Mouse (Mus musculus) testis, adult 2 months (tissue): Measurements from ENCODE around the gene Gm28038. TPM values are rescaled to one million over a fixed set of nuclear protein-coding genes. Genes with fewer than 3 reads are reported as not detected.

Experiments used
- H3K27ac ChIP-seq: fragments of 200-500 bp; 2 replicates; pipeline ENCODE4 v1.5.1; 2012; ENCODE audit warnings: low read depth, low read length; ENCODE audit not compliant: control insufficient read depth, insufficient read depth
- H3K27me3 ChIP-seq: fragments of 200-500 bp; 2 replicates; pipeline ENCODE4 v1.6.1; 2012; ENCODE audit warnings: mild to moderate bottlenecking, low read length, moderate library complexity; ENCODE audit not compliant: control insufficient read depth, insufficient read depth
- H3K36me3 ChIP-seq: fragments of 200-500 bp; 2 replicates; pipeline ENCODE4 v1.6.1; 2012; ENCODE audit warnings: mild to moderate bottlenecking, low read length; ENCODE audit not compliant: control insufficient read depth, insufficient read depth
- H3K4me1 ChIP-seq: fragments of 200-500 bp; 2 replicates; pipeline ENCODE4 v1.6.1; 2012; ENCODE audit warnings: low read length; ENCODE audit not compliant: control insufficient read depth, insufficient read depth
- H3K4me3 ChIP-seq: fragments of 200-500 bp; 2 replicates; pipeline ENCODE4 v1.5.1; 2012; ENCODE audit warnings: low read depth, mild to moderate bottlenecking, low read length, moderate library complexity, mixed read lengths; ENCODE audit not compliant: control insufficient read depth
- CTCF ChIP-seq: fragments of 200-500 bp; IDR thresholded peaks from 2 replicates; pipeline ENCODE4 v1.5.1; 2012; ENCODE audit warnings: low read depth, mild to moderate bottlenecking, inconsistent platforms, low read length, moderate library complexity; ENCODE audit not compliant: control insufficient read depth, insufficient read depth, insufficient replicate concordance
- POLR2A ChIP-seq: fragments of 200-500 bp; IDR thresholded peaks from 2 replicates; pipeline ENCODE4 v1.6.1; 2012; ENCODE audit warnings: low read depth, mild to moderate bottlenecking, inconsistent platforms, low read length, moderate library complexity; ENCODE audit not compliant: control insufficient read depth
- polyA plus RNA-seq: library from polyadenylated mRNA; depleted of rRNA; stranded (reverse); fragments of >200 nt; gene quantifications from 2 replicates; pipeline ENCODE4 v1.2.3, GENCODE M21; 2012

The Gm28038 gene
- polyA plus RNA-seq, 1 experiment: not detected

- H3K4me3 ChIP-seq: no peak overlapping the region
Measured at GRCm38 (mm10) chr2:30263811-30264210, 17.0 kb upstream of the Gm28038 start.

GRCm38 (mm10) chr2:30264671-30265519, 15.9 kb upstream of the Gm28038 start:
- H3K4me3 ChIP-seq: no peak overlapping the region
- H3K27ac ChIP-seq: peak overlapping the region; percentile 12
- TF ChIP-seq CTCF (no peak), POLR2A (no peak)
- H3K4me1 ChIP-seq: peaks cover 3% of the 10 kb centered on the region; the same call in 1 of the 2 replicates
- no peaks in the 10 kb centered on the region for H3K27me3 ChIP-seq
- peaks cover 3% of the 10 kb centered on the region for H3K36me3 ChIP-seq

More at GRCm38 (mm10) chr2:30263811-30264210, 17.0 kb upstream of the Gm28038 start:
- Histone ChIP-seq H3K27ac (no peak overlapping the region), H3K4me1 (peaks cover 3% of the 10 kb centered on the region; the same call in 1 of the 2 replicates), H3K36me3 (peaks cover 3% of the 10 kb centered on the region), H3K27me3 (no peaks in the 10 kb centered on the region)
- TF ChIP-seq POLR2A (no peak), CTCF (no peak)

GRCm38 (mm10) chr2:30265767-30266253, 15.0 kb upstream of the Gm28038 start, which contains the start of gene Phyhd1:
TSS of gene Phyhd1 (plus strand) at chr2:30266203.
- Histone ChIP-seq H3K36me3 (peaks cover 3% of the 10 kb centered on the region), H3K27ac (peak within 1 kb of the TSS; percentile 12), H3K4me1 (peaks cover 3% of the 10 kb centered on the region; the same call in 1 of the 2 replicates), H3K27me3 (no peaks in the 10 kb centered on the region), H3K4me3 (no peak within 1 kb of the TSS)
- TF ChIP-seq POLR2A: no peak
- no peak for TF ChIP-seq CTCF

- no peaks in the 10 kb centered on the region for H3K27me3 ChIP-seq
- no peak overlapping the region for H3K4me3 ChIP-seq
- H3K27ac ChIP-seq: peak overlapping the region; percentile 3
- H3K4me1 ChIP-seq: peaks cover 3% of the 10 kb centered on the region; the same call in 1 of the 2 replicates
- H3K36me3 ChIP-seq: peaks cover 3% of the 10 kb centered on the region
- TF ChIP-seq POLR2A: no peak
- TF ChIP-seq CTCF: no peak
Measured at GRCm38 (mm10) chr2:30266392-30266941, 14.4 kb upstream of the Gm28038 start.

- peaks cover 3% of the 10 kb centered on the region; the same call in 1 of the 2 replicates for H3K4me1 ChIP-seq
- H3K4me3 ChIP-seq: no peak overlapping the region
- no peak for TF ChIP-seq POLR2A
- TF ChIP-seq CTCF: no peak
- H3K36me3 ChIP-seq: peaks cover under 1% of the 10 kb centered on the region; the same call in 1 of the 2 replicates
- no peaks in the 10 kb centered on the region for H3K27me3 ChIP-seq
- H3K27ac ChIP-seq: no peak overlapping the region
Measured at GRCm38 (mm10) chr2:30267466-30267865, 13.4 kb upstream of the Gm28038 start.

GRCm38 (mm10) chr2:30268371-30268770, 12.5 kb upstream of the Gm28038 start:
- Histone ChIP-seq H3K4me1 (peaks cover 3% of the 10 kb centered on the region; the same call in 1 of the 2 replicates), H3K36me3 (no peaks in the 10 kb centered on the region), H3K27me3 (no peaks in the 10 kb centered on the region), H3K4me3 (no peak overlapping the region), H3K27ac (no peak overlapping the region)
- no peak for TF ChIP-seq POLR2A
- TF ChIP-seq CTCF: no peak

- Histone ChIP-seq H3K4me1 (peaks cover 3% of the 10 kb centered on the region; the same call in 1 of the 2 replicates), H3K27ac (no peak overlapping the region), H3K4me3 (no peak overlapping the region), H3K36me3 (no peaks in the 10 kb centered on the region), H3K27me3 (no peaks in the 10 kb centered on the region)
- TF ChIP-seq POLR2A (no peak), CTCF (no peak)
Measured at GRCm38 (mm10) chr2:30269241-30269990, 11.4 kb upstream of the Gm28038 start.
